Mouse (Mus musculus): ENCODE measurements around the gene Rpl26.
A peak's percentile ranks its signal among the peaks of the same experiment; 100 is the strongest.

Gene Rpl26

DNA sequence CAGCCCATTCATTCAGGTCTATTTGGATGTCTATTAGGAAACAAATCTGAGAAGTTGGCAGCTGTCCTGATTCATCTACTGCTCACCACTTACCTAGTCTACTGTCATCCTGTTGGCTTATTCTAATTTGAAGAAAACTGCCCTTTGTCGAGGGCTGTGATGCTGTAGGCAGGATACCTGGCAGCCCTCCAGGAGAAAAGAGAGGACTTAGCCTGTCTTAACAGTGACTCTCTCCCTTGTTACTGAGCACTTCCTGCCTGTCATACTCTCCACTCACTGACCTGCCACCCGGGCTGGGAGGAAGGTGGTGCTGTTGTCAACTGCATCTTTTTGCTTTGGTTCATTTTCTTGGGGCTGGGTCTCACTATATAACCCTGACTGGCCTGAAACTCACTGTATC is 10.8 kb upstream of the Rpl26 start:
- no peak for DNase-seq (ENCODE audit: low spot score)

DNA sequence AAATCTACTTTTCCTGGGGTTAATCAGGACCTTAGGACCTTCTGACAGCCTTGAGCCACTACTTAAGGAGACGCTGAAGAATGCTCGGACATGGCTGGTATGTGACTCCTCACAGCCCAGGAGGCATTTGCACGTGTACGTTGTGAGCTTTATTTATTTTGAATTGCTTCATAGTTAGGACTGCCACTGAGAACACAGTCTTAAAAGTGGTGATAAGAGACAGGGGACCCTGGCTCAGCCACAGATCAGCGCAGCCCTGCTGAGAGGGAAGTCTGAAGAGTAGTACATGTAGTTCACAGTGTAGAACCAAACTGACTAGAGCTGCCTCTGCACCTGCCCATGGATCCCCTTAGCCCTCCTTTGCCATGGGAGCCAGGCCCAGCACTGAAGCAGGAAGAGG is 9.6 kb upstream of the Rpl26 start:
- no peak for DNase-seq (ENCODE audit: low spot score)

DNA sequence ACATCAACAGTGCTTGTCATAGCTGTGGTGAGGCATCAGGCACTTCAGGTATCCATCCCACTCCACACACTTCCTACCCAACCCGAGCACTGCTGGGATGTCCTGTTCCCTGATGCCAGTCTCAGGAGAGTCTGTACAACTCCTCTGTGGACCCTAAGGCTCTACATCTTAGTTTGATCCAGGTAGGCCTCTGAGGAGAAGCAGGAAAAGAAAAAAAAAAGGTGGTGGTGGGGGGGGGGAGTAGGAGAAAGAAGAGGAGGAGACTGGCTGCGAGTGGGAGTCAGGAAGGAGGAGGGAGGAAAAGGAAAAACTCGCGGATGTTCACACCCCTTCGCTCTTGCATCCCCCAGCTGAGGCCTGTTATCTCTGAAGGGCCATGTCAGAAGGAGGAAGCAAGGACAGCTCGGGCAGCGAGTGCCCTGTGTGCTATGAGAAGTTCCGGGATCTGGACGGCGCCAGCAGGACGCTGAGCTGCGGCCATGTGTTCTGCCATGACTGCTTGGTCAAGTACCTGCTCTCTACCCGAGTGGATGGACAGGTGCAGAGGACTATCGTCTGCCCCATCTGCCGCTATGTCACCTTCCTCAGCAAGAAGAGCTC is 9.1 kb upstream of the Rpl26 start:
- DNase-seq (ENCODE audit: low spot score), result no peak

DNA sequence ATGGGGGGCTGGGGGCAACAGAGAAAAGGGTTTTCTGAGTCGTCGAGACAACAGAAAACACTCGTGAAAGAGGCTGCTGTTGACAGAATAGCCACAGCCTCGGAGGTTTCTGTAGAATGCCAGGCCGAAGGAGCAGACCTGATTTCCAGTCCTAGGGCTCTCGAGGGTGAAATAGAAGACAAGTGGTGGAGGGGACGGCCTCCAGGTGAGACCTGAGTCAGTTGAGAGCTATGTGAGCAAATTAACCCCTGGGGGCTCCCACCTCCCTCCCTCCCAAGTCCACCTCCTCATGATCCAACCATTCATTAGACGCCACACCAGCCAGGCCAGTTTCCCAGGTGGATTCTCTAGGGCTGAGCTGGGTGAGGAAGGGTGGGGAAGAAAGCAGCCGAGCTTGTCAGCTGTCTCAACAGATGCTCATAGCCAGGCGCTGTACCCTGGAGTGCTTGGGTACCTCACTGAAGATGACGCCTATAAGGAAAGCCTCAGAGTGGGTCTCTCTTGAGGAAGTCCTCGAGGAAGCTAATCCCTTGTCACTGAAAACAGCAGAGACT is 7.4 kb upstream of the Rpl26 start:
- DNase-seq (ENCODE audit: low spot score), result no peak

DNA sequence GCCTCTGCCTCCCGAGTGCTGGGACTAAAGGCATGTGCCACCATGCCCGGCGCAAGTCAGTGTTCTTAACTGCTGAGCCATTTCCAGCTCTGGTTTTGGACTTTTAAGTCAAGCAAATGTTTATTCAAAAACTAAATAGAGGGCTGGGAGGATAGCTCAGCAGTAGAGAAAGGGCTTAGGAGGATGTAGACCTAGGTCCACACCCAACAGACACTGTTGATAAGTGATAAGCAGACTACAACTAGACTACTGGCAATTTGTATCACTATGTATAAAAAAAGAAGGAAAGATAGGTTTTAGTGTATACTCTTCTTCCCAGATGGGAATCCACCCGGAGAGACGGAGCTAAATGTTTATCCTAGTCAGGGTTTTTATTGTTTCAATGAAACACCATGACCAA is 5.1 kb upstream of the Rpl26 start:
- DNase-seq (ENCODE audit: low spot score), result no peak

DNA sequence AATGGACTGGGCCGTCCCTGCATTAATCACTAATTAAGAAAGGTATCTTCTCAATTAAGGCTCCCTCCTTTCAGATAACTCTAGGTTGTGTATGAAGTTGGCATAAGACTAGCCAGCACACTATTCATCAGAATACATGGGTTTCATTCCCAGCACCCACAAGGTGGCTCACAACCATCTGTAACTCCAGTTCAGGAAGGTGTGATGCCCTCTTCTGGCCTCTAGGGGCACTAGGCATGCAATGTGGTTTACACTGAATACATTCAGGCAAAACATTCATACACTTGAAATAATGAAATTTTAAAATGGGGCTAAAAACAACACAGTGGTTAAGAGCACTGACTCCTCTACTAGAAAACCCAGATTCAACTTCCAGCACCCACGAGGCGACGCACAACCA is 4.3 kb upstream of the Rpl26 start:
- DNase-seq (ENCODE audit: low spot score), result no peak

DNA sequence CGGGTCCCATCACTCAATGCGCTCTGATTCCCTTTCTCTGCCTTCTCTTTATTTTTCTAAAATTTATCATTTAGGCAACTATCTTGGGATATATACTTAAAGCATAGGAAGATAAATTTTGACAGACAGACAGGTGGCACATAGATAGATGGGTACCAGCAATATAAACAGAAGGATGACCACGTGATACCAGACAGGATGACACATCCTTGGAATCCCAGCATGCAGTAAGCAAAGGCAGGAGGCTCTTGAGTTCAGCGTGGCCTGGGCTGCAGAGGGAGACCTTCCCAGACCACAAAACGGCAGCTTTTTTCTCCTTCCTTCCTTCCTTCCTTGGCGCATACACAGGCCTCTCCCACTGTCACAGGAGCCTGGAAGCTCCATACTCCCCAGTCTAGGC is 3.5 kb upstream of the Rpl26 start:
- DNase-seq (ENCODE audit: low spot score), result no peak

DNA sequence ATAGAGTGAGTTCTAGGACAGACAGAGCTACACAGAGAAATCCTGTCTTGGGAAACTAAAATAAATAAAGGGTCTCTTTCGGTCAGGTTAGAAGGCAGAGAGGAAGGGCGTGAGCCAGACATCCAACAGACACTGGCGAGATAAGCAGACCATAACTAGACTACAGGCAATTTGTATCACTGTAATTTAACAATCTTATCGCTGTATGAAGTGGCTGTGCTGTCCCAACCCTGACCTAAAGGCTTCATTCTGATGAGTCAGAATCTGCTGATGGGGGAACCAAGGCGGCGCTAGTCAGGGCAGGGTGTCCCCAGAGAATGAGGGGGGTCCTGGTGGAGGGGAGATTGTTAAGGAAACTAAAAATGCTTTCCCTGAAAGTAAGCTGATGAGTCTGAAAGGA is 2.6 kb upstream of the Rpl26 start:
- DNase-seq (ENCODE audit: low spot score), result no peak

DNA sequence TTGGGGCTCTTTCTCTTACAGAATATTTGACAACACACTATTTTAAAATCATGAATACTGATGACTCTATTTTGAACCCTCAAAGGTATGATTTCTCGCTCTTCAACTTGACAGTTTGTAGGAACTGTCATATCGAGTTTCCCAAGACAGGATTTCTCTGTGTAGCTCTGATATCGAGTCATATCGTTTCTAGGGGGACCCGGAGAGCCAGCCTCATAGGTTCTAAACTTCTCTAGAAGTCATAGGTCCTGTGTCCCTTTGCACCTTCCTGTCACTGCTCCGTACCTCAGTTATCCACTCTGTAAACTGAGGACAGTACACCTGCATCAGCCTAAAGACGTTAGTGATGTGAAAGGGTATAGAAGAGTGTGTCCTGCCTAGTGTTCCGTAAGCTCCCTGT is 1.6 kb upstream of the Rpl26 start:
- DNase-seq (ENCODE audit: low spot score), result no peak

DNA sequence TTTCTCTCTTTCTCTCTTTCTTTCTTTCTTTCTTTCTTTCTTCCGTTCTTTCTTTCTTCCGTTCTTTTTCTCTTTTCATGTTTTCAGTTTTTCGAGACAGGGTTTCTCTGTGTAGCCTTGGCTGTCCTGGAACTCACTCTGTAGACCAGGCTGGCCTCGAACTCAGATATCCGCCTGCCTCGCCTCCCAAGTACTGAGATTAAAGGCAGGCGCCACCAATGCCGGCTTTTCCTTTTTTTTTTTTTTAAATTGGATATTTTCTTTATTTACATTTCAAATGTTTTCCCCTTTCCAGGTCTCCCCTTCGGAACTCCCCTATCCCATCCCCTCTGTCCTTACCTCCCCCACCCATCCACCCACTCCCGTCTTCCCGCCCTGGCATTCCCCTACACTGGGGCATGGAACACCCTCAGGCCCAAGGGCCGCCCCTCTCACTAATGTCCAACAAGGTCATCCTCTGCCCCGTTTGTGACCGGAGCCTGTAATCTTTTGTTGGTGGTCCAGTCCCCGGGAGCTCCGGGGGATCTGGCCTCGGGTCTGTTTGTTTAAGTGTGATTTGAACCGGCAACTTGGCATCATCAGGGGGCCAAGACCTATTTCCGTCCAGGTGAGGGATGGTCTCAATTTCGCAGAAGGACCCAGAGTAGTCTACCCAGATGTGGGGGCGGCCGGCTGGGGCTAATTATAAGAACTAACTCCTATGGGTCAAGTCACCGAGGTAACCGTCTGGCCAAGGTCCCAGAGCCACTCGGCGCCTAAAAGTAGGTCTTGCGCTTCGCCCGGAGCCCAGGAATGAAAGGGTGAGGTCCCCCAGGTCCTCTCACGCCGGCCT is 648 bp upstream of the Rpl26 start:
- DNase-seq (ENCODE audit: low spot score), result no peak

DNA sequence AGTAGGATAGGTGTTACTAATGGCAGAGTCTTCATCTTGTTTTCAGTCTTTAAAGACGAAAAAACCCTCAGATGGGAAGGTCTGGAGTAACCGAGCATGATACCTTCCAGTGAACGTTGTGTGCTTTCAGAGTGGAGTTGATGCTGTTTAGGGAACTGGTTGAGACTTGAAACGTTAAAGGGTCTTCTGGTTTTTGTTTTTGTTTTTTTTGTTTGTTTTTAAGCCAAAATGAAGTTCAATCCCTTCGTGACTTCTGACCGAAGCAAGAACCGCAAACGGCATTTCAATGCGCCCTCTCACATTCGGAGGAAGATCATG is 623 bp downstream of the Rpl26 start:
- no peak for DNase-seq (ENCODE audit: low spot score)

DNA sequence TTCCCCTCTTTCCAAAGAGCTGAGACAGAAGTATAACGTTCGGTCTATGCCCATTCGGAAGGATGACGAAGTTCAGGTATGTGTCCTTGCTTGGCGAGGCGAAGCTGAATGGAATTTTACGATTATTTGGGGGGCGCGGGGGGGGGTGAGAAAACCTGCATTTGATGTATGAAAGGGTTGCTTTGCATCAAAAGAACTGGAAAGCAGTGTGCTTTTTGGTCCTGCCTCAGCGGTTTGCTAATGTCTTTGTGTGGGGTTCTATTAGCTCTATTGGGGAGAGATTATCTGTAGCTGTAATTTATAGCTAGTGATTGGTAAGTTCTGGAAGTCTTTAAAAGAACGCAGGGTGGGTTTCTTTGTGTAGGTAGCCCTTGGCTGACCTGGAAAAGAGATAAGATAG is 984 bp downstream of the Rpl26 start:
- DNase-seq (ENCODE audit: low spot score), result no peak

DNA sequence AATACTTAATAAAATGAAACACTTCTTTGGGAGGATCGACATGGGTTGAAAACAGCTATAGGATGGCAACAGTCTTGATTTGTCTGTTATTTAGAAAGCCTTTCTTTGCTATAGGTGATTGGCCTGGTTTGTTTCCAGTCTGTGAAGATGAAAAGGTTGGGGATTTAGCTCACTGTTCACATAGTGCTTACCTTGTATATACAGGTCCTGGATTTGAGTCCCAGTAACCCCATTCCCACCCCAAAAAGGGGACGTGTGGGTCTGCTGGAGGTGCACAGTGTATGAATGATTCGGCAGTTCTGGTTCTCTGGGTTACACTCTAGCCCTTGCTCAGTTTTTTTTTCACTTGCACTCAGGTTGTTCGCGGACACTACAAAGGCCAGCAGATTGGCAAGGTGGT is 1.4 kb downstream of the Rpl26 start:
- no peak for DNase-seq (ENCODE audit: low spot score)

DNA sequence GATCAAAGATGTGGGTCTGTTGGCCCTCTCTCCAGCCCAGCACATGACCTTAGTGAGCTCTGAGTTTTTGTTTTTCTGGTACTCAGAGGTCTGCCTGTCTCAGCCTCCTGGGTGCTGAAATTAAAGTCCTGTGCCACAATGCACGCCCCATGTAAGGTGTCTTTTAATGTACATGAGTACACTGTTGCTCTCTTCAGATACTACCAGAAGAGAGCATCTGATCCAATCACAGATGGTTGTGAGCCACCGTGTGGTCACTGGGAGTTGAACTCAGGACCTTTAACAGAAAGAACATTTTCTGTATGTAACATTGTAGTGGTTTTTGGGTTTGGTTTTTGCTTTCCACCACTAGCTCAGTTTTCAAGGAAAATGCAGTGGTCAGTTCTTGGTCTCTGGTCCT is 2.4 kb downstream of the Rpl26 start:
- DNase-seq (ENCODE audit: low spot score), result no peak

DNA sequence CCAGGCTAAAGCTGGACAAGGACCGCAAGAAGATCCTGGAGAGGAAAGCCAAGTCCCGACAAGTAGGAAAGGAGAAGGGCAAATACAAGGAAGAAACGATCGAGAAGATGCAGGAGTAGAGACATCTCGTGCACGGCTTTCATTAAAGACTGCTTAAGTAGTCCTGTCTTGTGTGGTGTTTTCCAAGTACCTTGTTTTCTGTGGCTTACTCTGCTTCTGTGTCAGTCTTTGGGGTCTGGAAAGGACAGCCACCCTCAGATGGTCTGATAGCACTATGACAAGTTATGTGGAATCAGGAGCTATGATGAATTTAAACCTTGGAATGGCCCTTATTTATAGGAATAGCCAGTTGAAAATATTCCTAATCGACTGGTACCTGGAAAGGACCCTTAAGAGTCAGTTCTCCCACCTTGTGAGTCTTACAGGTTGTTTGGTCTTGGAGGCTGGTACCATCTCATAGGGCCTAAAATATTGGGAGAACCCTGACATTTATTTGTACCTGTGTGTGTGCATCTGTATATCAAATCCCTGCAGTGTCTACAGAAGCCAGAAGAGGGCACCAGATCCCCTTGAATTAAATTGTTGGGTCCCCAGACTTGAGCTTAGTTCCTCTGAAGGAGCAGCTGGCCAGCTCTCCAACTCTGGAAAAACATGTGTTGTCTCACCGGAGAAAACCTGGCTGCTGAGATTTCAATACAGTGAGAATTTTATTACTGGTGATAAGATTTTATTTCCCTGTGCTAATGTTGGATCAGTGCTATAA is 3.2 kb downstream of the Rpl26 start:
- peak; percentile 50 for DNase-seq (ENCODE audit: low spot score)

DNA sequence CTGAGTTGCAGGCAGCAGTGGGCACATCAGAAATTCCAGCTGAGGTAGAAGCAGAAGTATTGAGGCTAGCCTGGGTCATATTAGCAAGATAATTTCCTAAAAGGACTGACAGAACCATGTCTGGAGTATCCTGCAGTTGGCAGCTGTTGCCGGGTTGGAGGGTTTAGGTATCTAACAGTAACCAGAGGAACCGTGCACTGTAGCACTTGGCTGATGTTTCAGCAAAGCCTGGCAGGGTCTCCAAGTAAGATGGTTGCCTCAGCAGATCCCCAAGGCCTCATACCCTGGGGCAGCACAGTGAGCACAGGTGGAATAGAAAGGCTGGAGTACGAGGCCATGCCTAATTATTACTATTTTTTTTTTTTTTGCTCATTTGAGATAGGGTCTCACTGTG is 3.8 kb downstream of the Rpl26 start:
- no peak for DNase-seq (ENCODE audit: low spot score)

DNA sequence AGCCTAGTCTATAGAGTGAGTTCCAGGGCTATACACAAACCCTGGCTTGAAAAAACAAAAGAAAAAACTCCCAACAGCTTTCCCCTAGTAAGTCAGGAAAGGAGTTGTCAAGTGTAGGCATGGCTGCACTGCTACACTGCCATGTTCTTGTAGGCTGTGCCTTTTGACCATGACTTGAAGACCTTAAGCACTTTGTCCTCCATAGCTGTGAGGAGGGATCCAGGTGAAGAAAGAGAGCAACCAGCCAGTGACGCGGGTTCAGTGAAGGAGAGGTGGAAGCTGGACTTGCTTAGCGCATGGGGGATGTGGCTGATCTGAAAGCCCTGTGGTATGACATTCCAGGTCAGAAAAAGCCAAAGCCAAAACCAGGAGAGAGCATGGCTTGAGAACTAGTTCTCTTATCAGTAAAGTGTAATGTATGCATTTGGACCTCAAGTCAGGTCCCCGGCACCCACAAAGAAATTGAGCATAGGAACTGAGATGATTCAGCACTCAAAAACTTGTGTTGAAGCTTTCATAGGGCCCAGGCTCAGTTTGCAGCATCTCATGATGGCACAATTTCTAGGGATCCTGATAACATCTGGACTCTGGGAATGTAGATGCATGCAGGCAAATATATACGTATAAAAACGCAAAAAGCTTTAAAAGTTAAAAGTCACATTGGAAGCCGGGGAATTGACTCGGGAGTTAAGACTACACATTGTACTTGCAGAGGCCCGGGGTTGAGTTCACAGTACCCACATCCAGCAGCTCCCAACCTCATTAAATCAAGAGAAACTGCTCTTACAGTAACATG is 4.5 kb downstream of the Rpl26 start:
- no peak for DNase-seq (ENCODE audit: low spot score)

DNA sequence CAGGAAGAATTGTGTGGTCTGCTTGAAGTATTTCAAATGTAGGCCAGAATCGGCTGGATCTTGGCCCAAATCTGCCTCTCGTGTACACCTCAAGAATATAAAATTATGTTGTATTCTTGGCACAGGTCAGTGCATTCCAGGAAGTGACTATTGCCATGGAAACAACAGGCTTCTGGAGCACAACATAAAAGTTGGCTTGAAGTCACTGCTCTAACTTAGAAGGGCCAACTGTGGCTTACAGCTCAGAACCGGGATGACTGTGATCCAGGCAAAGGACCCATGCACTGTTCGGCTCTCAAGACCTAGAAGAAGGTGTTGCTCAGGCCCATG is 5.0 kb downstream of the Rpl26 start:
- DNase-seq (ENCODE audit: low spot score), result no peak

DNA sequence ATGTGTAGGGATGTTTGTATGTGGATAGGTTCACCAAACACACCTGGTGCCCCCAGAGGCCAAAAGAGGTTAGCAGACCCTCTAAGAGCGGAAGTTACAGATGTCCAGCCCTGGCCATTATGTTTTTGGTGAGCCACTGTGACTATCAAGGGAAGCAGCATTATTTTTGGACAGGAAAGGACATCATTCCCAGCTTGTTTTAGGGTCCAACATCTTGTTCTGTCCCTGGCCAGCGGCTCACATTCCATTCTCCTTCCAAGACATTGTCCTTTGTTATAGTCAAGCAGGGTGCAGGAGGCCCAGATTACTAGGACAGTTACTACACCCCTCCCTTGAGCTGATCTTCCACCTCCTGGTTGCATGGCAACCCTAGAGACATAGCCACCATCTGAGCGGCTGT is 5.9 kb downstream of the Rpl26 start:
- DNase-seq (ENCODE audit: low spot score), result no peak

DNA sequence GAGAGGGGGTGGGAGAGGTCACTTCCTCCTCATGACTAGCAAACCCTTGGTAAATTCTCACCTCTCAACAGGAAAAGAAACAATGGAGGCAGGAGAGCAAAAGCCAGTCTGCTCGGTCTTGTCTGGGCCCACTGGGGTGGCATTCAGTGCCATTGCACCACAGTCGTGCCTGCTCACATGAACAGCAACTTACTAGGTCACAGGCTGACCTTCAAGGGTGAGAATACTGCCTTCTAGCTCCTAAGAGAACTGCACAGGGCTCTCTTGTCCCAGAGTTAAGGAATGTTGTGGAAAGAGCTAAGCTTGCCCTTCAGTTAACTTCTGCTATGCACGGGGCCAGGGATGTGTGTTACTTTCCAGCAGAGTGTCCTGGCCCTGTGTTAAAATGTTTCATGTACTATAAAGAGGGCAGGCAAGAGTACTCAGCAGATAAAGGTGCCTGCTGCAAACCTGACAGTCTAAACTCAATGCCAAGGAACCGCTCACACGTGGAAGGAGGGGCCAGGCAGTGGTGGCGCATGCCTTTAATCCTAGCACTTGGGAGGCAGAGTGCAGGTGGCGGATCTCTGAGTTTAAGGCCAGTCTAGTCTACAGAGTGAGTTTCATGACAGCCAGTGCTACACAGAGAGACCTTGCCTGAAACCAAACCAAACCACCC is 7.6 kb downstream of the Rpl26 start:
- DNase-seq (ENCODE audit: low spot score), result no peak

DNA sequence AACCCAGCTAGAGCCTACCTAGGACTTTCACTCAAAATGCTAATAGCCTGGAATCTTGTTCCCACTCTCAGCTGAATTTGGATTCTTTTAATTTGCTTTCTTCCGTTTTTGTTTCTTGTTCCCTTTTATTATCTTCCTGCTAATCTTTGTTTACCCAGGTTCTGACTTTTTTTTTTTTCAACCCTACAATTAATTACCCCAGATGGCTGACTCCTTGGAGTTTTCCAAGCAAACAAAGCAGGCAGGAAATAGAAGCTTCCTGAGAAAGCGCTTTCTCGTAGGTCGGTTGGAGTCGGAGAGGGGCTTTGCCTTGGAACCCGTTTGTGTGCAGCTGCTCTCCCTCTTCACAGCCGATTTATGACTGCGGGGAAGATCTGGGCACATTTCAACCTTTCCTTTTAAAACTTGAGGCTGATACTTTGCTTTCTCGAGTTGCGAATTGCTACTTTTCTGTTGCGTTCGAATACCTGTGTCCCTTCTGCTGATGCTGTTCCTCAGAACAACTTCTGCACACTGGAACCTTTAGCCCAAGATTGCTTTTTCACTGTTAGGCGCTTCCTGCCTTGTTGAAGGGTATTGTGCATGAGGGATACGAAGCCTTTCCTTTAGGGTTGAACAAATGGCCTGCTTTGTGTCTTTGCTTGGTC is 10.3 kb downstream of the Rpl26 start:
- no peak for DNase-seq (ENCODE audit: low spot score)

DNA sequence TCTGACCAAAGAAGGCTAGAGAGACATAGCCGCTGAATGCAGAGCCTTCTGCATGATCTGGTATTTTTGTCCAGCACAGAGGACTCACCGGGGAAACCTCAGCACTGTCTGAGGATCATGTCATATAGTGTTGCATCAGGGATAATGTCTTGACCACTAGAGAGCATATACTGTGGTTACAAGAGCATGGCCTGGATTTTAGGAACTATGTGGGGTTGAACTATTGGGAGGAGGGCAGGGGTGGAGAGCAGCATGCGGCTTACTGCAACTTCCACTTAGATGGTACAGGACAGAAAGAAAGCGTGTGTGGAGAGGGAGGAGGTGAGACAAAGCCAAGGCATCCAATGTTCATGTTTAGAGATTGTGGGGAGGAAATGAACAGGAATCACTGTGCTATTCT is 13.2 kb downstream of the Rpl26 start:
- no peak for DNase-seq (ENCODE audit: low spot score)
